Mouse (Mus musculus) B cell, adult 2 months (primary cell): ENCODE measurements around the gene Mgat4a.
A peak's percentile ranks its signal among the peaks of the same experiment; 100 is the strongest.

Experiments used
- DNase-seq, 2 experiments: peaks; one replicate each; pipeline ENCODE4 v3.0.0; 2022

Gene Mgat4a

GRCm38 (mm10) chr1:37451270-37451669, 89.5 kb downstream of the Mgat4a start:
- DNase-seq: no peak

- peak; percentile 91 to 92 for DNase-seq
Observed at GRCm38 (mm10) chr1:37448361-37449095, 92.3 kb downstream of the Mgat4a start.

- no peak for DNase-seq
Observed at GRCm38 (mm10) chr1:37442848-37443835, 97.7 kb downstream of the Mgat4a start.

GRCm38 (mm10) chr1:37436419-37436818, 104.4 kb downstream of the Mgat4a start:
- no peak for DNase-seq

- DNase-seq: no peak
Observed at GRCm38 (mm10) chr1:37430297-37430840, 110.4 kb downstream of the Mgat4a start.

GRCm38 (mm10) chr1:37429366-37430296, 111.2 kb downstream of the Mgat4a start, which contains the start of the genes Coa5 and Unc50:
TSS of gene Coa5 (minus strand) at chr1:37430103.
TSS of gene Unc50 (plus strand) at chr1:37430139.
- peak; percentile 91 to 92 for DNase-seq

GRCm38 (mm10) chr1:37428911-37429310, 111.9 kb downstream of the Mgat4a start:
- no peak for DNase-seq

GRCm38 (mm10) chr1:37427144-37427875, 113.5 kb downstream of the Mgat4a start:
- no peak for DNase-seq

- peak; percentile 93 to 95 for DNase-seq
Observed at GRCm38 (mm10) chr1:37419420-37419819, 121.4 kb downstream of the Mgat4a start.

- no peak for DNase-seq
Observed at GRCm38 (mm10) chr1:37415394-37415793, 125.4 kb downstream of the Mgat4a start.

- DNase-seq: no peak
Observed at GRCm38 (mm10) chr1:37409647-37410046, 131.2 kb downstream of the Mgat4a start.

- DNase-seq: no peak
Observed at GRCm38 (mm10) chr1:37408678-37409077, 132.1 kb downstream of the Mgat4a start.

GRCm38 (mm10) chr1:37408059-37408458, 132.8 kb downstream of the Mgat4a start:
- DNase-seq: no peak

- DNase-seq: no peak
Observed at GRCm38 (mm10) chr1:37407228-37407627, 133.6 kb downstream of the Mgat4a start.

- no peak for DNase-seq
Observed at GRCm38 (mm10) chr1:37405137-37405536, 135.7 kb downstream of the Mgat4a start.

GRCm38 (mm10) chr1:37401687-37402086, 139.1 kb downstream of the Mgat4a start:
- DNase-seq: peak; percentile 80 to 81

GRCm38 (mm10) chr1:37399734-37400133, 141.1 kb downstream of the Mgat4a start:
- DNase-seq: no peak

- DNase-seq: no peak
Observed at GRCm38 (mm10) chr1:37398961-37399360, 141.9 kb downstream of the Mgat4a start.

- DNase-seq: no peak
Observed at GRCm38 (mm10) chr1:37396481-37396880, 144.3 kb downstream of the Mgat4a start.

GRCm38 (mm10) chr1:37393174-37393573, 147.6 kb downstream of the Mgat4a start:
- DNase-seq: no peak
